Mouse (Mus musculus) heart, postnatal 0 days (tissue): Measurements from ENCODE around the gene Casp7.
"Not testable (repeated sequence)": the region's sequence is repeated elsewhere in the genome, so short reads cannot be mapped to it uniquely, and the experiment has no call there.

Experiments
- CTCF ChIP-seq: IDR thresholded peaks from 2 replicates; pipeline ENCODE4 v1.5.1; 2016; ENCODE audit warnings: antibody characterized with exemption, control low read depth, low read depth
- EP300 ChIP-seq: IDR thresholded peaks from 2 replicates; pipeline ENCODE4 v1.6.1; 2016; ENCODE audit warnings: antibody characterized with exemption, low read depth

DNA sequence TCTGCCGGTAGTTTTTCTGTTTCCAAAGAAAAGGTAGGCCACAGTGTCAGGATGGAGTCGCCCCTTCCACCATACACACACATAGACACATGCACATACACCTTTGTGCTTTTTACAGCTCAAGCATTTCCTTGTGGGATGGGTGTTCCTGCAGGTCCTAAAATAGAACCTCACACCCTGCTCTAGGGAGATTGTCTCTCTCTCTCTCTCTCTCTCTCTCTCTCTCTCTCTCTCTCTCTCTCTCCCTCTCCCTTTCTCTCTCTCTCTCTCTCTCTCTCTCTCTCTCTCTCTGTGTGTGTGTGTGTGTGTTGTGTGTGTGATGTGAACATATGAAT is 39.6 kb upstream of the Casp7 start:
- not testable (repeated sequence) for TF ChIP-seq CTCF, EP300
